Mouse (Mus musculus): Measurements from ENCODE around the gene Gramd1b.

DNA sequence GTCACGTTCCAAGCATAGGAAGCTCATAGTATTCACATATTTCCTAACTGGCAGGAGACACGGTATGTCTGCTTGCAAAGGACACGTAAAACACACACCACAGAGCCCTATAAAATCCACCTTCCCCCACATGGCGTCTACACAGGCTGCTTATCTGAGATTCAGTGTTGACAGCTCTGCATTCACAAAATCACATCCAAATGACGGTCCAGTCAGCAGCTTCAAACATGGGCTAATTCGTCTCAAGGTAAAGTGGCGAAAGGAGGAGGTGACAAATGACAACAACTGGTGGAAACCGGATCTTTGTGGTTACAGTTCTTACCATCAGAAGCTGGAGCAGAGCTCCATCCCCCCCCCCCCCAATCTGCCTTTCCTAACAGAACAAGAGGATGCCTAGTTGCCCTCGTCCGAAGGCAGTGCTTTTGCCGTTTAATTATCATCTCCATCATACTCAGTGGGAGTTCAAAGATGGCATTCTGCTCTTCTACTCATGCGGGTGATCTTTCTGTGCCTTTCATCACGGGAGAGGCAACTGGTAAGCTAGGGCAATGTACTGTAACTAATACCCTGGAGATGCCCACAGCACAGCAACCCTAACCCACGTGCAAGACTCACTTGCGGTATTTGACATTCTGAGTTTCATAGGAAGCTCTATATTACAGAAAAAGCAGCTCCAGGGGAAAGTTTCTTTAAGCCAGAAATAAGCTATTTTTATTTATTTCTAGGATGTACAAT, 61.6 kb downstream of the Gramd1b start:
- no peak for TF ChIP-seq POLR2A (IDR thresholded peaks at IDR 0.05; ENCODE audit: insufficient read depth, low read depth, low read length)
- TF ChIP-seq CTCF (IDR thresholded peaks at IDR 0.05; ENCODE audit: insufficient read depth, low read depth, low read length) = no peak
